Mouse (Mus musculus) midbrain, embryonic 16.5 days (tissue): ENCODE results near the gene Kdm8. TPM values are rescaled to one million over a fixed set of nuclear protein-coding genes. Genes with fewer than 3 reads are reported as not detected.
"Not testable (repeated sequence)": the region's sequence is repeated elsewhere in the genome, so short reads cannot be mapped to it uniquely, and the experiment has no call there.

Source experiments
- ATAC-seq: fragments of 200-750 bp; cut with Nextera tagmentation; 2 replicates; pipeline ENCODE4 v1.8.0; 2017; ENCODE audit warnings: moderate TSS enrichment
- H3K27ac ChIP-seq: fragments of 300-500 bp; sonication (generic); 2 replicates; pipeline ENCODE4 v1.5.1; 2014; ENCODE audit warnings: mild to moderate bottlenecking, low read length, mixed read lengths
- H3K27me3 ChIP-seq: fragments of 300-500 bp; sonication (generic); 2 replicates; pipeline ENCODE4 v1.6.1; 2014; ENCODE audit warnings: low read depth, low read length, mixed read lengths; ENCODE audit not compliant: control insufficient read depth, insufficient read depth
- H3K36me3 ChIP-seq: fragments of 300-500 bp; sonication (generic); 2 replicates; pipeline ENCODE4 v1.6.1; 2014; ENCODE audit warnings: mild to moderate bottlenecking, low read length, moderate library complexity, mixed read lengths; ENCODE audit not compliant: control insufficient read depth, insufficient read depth
- H3K4me1 ChIP-seq: fragments of 300-500 bp; sonication (generic); 2 replicates; pipeline ENCODE4 v1.6.1; 2014; ENCODE audit warnings: mild to moderate bottlenecking, low read length, mixed read lengths; ENCODE audit not compliant: control insufficient read depth, insufficient read depth
- H3K4me2 ChIP-seq: fragments of 300-500 bp; sonication (generic); 2 replicates; pipeline ENCODE4 v1.6.1; 2014; ENCODE audit warnings: mild to moderate bottlenecking, low read length, mixed read lengths
- H3K4me3 ChIP-seq: fragments of 300-500 bp; sonication (generic); 2 replicates; pipeline ENCODE4 v1.5.1; 2014; ENCODE audit warnings: low read depth, mild to moderate bottlenecking, low read length, moderate library complexity, mixed read lengths
- H3K9ac ChIP-seq: fragments of 300-500 bp; sonication (generic); 2 replicates; pipeline ENCODE4 v1.6.1; 2014; ENCODE audit warnings: low read depth, low read length, mixed read lengths
- H3K9me3 ChIP-seq: fragments of 300-500 bp; sonication (generic); replicated peaks from 2 replicates; pipeline ENCODE4 v1.6.1; 2014; ENCODE audit warnings: mild to moderate bottlenecking, low read length, mixed read lengths; ENCODE audit not compliant: control insufficient read depth, poor library complexity, severe bottlenecking
- WGBS: fragments of 180-500 bp; shearing (Covaris S2); extraction: QIAGEN DNeasy Blood & Tissue Kit; methylation state at CpG from one replicate; pipeline ENCODE4 v1.1.7; 2014; 5-methylcytosine and 5-hydroxymethylcytosine counted together
- polyA plus RNA-seq: library from polyadenylated mRNA; unstranded; fragments of >200 nt; fragmentation: Nextera tagmentation; extraction: Ambion mirVana; gene quantifications from 2 replicates; pipeline ENCODE4 v1.2.1, GENCODE M21; 2015

Gene Kdm8
- polyA plus RNA-seq, 1 experiment from 2014 or later, result 4.1 TPM

GRCm38 (mm10) chr7:125421911-125422310 lies 22.6 kb upstream of the Kdm8 start:
- H3K27ac ChIP-seq, result no peak overlapping the region
- no peaks in the 10 kb centered on the region; the same call in 1 of the 2 replicates for H3K9me3 ChIP-seq
- H3K4me3 ChIP-seq, result no peak overlapping the region
- WGBS, result 93% methylated on average over 1 of the region's 2 CpGs
- no peak for ATAC-seq
- H3K4me1 ChIP-seq, result no peaks in the 10 kb centered on the region
- H3K9ac ChIP-seq, result no peak overlapping the region
- no peak overlapping the region for H3K4me2 ChIP-seq
- H3K36me3 ChIP-seq, result no peaks in the 10 kb centered on the region
- no peaks in the 10 kb centered on the region for H3K27me3 ChIP-seq

GRCm38 (mm10) chr7:125423056-125423455 lies 21.4 kb upstream of the Kdm8 start:
- Histone ChIP-seq H3K9ac (no peak overlapping the region), H3K27me3 (no peaks in the 10 kb centered on the region), H3K36me3 (no peaks in the 10 kb centered on the region), H3K4me1 (no peaks in the 10 kb centered on the region), H3K4me3 (no peak overlapping the region), H3K27ac (no peak overlapping the region), H3K9me3 (no peaks in the 10 kb centered on the region; the same call in 1 of the 2 replicates), H3K4me2 (no peak overlapping the region)
- no peak for ATAC-seq
- WGBS, result 71% methylated on average over 3 of the region's 3 CpGs

DNA sequence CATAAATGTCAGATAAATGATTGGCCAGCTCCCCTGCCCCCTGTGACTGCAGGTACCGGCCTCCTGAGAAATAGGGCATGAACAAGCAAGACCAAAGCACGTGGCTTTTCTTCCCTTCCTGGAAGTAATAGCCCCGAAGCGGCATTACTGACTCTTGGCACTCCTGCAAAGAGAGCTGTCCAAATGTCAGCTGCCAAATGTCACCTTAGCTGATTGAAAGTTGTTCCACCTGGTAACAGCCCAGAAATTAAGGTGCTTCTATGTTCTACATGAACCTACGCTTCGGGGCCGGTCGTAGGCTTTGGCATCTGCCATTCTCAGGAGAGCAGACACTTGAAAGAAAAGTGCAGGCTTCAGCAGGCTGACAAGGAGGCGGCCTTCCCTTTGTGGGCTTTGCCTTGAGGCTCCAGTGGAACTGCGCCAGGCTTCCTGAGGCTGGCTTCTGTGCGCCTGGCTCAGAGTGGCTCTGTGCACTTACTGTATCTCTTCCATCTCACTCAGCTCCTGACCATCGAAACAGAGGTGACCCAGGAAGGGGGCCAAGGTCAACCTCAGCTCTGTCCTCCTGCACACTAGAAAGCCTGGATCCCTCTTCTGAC lies 16.9 kb upstream of the Kdm8 start:
- Histone ChIP-seq H3K4me3 (no peak overlapping the region), H3K27ac (no peak overlapping the region), H3K27me3 (no peaks in the 10 kb centered on the region), H3K9me3 (no peaks in the 10 kb centered on the region; the same call in 1 of the 2 replicates), H3K36me3 (no peaks in the 10 kb centered on the region), H3K4me1 (no peaks in the 10 kb centered on the region), H3K4me2 (no peak overlapping the region), H3K9ac (no peak overlapping the region)
- WGBS, result 71% methylated on average over 12 of the region's 12 CpGs
- ATAC-seq, result no peak

DNA sequence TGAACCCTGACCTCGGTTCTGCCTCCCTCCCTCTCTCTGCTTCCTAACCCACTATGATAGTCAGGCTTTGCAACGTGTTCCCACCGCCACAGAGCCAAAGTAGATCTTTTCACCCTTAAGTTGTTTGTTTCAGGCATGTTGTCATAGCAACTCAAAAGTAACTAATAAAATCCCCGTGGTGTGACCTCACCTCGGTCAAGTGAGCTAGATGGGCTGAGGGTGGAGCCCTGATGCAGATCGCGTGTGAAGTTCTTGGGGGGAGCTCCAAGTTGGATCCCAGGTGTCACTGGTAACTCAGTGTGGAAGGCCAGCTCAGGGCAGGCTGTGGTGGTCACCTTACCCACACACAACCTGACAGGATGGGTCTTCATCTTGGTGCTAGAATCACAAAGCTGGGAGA lies 16.1 kb upstream of the Kdm8 start:
- no peaks in the 10 kb centered on the region for H3K36me3 ChIP-seq
- H3K9me3 ChIP-seq, result no peaks in the 10 kb centered on the region; the same call in 1 of the 2 replicates
- no peak for ATAC-seq
- no peaks in the 10 kb centered on the region for H3K27me3 ChIP-seq
- H3K4me3 ChIP-seq, result no peak overlapping the region
- no peak overlapping the region for H3K27ac ChIP-seq
- no peak overlapping the region for H3K9ac ChIP-seq
- WGBS, result 77% methylated on average over 7 of the region's 7 CpGs
- no peak overlapping the region for H3K4me2 ChIP-seq
- H3K4me1 ChIP-seq, result no peaks in the 10 kb centered on the region

GRCm38 (mm10) chr7:125428816-125429500 lies 15.5 kb upstream of the Kdm8 start:
- not testable (repeated sequence) for H3K4me1 ChIP-seq, H3K27me3 ChIP-seq, H3K27ac ChIP-seq, H3K36me3 ChIP-seq, H3K4me3 ChIP-seq, H3K9ac ChIP-seq, H3K9me3 ChIP-seq, H3K4me2 ChIP-seq, ATAC-seq
- 80% methylated on average over 5 of the region's 5 CpGs for WGBS

GRCm38 (mm10) chr7:125430170-125430842 lies 14.2 kb upstream of the Kdm8 start:
- Histone ChIP-seq H3K9ac (no peak overlapping the region), H3K4me3 (no peak overlapping the region), H3K4me1 (no peaks in the 10 kb centered on the region; the same call in 1 of the 2 replicates), H3K9me3 (no peaks in the 10 kb centered on the region), H3K4me2 (no peak overlapping the region), H3K27me3 (no peaks in the 10 kb centered on the region), H3K27ac (no peak overlapping the region), H3K36me3 (no peaks in the 10 kb centered on the region)
- 56% methylated on average over 7 of the region's 7 CpGs for WGBS
- no peak for ATAC-seq

DNA sequence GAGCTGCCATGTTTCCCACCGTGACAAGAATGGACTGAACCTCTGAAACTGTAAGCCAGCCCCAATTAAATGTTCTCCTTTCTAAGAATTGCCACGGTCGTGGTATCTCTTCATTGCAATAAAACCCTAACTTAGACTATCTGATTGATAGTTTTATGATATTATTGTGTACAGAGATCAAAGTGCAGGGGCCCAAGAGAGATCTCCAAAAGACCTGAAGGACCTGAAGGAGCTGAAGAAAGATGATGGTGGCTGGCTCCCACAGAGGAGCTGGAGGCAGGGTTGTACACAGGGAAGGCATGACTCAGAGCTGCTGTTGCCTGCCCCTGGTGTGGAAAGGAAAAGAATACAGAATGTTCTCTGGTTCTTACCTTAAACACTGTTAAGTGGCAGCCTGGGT lies 10.6 kb upstream of the Kdm8 start:
- no peak overlapping the region for H3K27ac ChIP-seq
- no peaks in the 10 kb centered on the region for H3K27me3 ChIP-seq
- H3K36me3 ChIP-seq, result no peaks in the 10 kb centered on the region
- H3K4me3 ChIP-seq, result no peak overlapping the region
- H3K4me2 ChIP-seq, result no peak overlapping the region
- no peak for ATAC-seq
- 92% methylated on average over 3 of the region's 3 CpGs for WGBS
- H3K9ac ChIP-seq, result no peak overlapping the region
- H3K9me3 ChIP-seq, result no peaks in the 10 kb centered on the region
- no peaks in the 10 kb centered on the region; the same call in 1 of the 2 replicates for H3K4me1 ChIP-seq

DNA sequence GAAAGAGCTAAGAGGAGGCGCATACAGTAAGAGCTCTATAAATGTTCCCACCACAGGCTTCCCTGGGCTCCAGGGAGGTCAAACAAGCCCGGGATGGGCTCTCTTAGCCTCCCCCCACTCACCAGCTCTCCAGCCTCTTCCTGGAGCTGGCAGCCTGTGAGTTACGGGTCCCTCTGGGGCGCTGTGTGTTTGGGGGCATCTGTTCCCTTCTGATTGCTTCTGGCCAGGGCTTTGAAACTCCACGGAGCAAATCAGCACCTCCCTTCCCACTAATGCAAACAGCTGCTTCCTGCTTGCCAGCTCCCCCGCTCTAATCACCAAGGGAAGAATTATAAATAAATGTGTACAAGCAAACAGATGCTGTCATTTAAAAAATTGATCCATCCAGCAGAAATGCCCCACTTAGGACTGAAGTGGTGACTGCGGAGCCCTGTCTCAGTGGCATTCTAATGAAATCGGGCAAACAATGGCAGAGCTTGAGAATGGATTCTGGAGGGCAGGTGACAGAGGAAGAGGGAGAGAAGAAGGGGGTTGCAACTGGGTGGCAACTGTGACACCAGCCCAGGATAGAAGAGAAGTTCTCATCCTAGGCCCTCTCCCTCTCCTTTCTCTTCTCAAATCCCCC lies 9.7 kb upstream of the Kdm8 start:
- no peak overlapping the region for H3K4me2 ChIP-seq
- H3K9me3 ChIP-seq, result no peaks in the 10 kb centered on the region
- no peak for ATAC-seq
- no peak overlapping the region for H3K4me3 ChIP-seq
- H3K36me3 ChIP-seq, result no peaks in the 10 kb centered on the region
- no peaks in the 10 kb centered on the region for H3K27me3 ChIP-seq
- H3K9ac ChIP-seq, result no peak overlapping the region
- 44% methylated on average over 8 of the region's 8 CpGs for WGBS
- no peaks in the 10 kb centered on the region; the same call in 1 of the 2 replicates for H3K4me1 ChIP-seq
- no peak overlapping the region for H3K27ac ChIP-seq

DNA sequence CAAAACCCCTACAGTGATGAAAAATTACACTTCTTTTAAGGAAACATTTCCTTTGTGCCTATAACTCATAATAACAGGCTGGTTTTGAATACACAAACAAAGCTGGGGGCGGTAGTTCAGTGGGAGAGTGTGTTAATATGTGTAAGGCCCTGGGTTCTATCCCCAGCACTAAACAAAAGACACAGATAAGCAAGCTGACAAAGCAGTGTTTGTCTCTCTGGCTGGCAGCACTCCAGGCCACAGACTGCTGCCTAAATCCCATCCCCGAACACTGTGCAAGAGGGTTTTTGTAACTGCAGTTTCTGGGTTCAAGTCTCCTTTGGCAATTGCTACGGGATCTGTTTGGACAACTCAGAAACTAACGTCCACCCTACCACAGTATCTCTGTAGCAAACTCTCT lies 2.2 kb upstream of the Kdm8 start:
- Histone ChIP-seq H3K27ac (no peak overlapping the region), H3K4me2 (no peak overlapping the region), H3K36me3 (no peaks in the 10 kb centered on the region), H3K4me1 (peaks cover 18% of the 10 kb centered on the region), H3K9me3 (no peaks in the 10 kb centered on the region), H3K4me3 (no peak overlapping the region), H3K27me3 (no peaks in the 10 kb centered on the region), H3K9ac (no peak overlapping the region)
- 66% methylated on average over 4 of the region's 4 CpGs for WGBS
- no peak for ATAC-seq
